Mouse (Mus musculus) activated CD4-positive, CD25-positive, alpha-beta regulatory T cell, adult 4 months (primary cell): ENCODE data around the gene Ptk7. TPM values are rescaled to one million over a fixed set of nuclear protein-coding genes. Genes with fewer than 3 reads are reported as not detected.
"Not testable (repeated sequence)": the region's sequence is repeated elsewhere in the genome, so short reads cannot be mapped to it uniquely, and the experiment has no call there.

Experiments
- ATAC-seq: one replicate; pipeline ENCODE4 v1.8.0; 2017
- polyA plus RNA-seq, 2 experiments: library from polyadenylated mRNA; unstranded; fragments of 100-300 nt; shearing (Covaris generic); gene quantifications; one replicate each; pipeline ENCODE4 v1.2.1; 2017

The Ptk7 gene
- polyA plus RNA-seq, 2 experiments from 2014 or later, result 0.22 TPM; not detected in 1

- no peak for ATAC-seq
Observed at GRCm38 (mm10) chr17:46605126-46605525, 24.2 kb downstream of the Ptk7 start.

DNA sequence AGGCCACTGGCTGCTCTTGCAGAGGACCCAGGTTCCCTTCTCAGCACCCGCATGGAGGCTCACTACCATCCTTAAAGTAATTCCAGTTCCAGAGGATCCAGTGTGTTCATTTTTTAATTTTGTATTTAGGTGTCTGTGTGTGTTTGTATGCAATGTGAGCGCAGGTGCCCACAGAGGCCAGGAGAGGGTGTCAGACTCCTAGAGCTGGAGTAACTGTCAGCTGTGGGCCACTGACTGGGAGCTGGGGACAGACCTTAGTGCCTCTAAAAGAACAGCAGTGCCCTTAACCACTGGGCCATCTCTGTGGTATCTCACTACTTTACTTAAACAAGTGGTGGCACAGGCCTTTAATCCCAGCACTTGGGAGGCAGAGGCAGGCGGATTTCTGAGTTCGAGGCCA is 26.1 kb downstream of the Ptk7 start:
- ATAC-seq, result no peak

GRCm38 (mm10) chr17:46602212-46602611 is 27.1 kb downstream of the Ptk7 start:
- ATAC-seq, result no peak

DNA sequence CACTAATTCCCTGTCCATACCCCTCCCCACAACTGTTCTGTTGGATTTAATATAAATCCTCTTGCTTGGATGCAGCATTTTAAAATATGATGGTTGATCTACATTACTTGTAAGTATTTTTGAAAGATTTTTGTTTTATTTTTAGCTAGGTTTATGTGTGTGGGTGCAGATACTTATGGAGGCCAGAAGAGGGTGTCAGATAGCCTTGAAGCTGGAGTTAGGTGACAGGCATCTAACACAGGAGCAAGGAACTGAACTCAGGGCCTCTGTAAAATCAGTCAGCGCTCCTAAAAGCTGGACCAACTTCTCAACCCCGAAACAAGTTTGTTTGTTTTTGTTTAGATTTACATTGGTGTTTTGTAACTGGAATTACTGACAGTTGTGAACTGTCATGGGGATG is 28.7 kb downstream of the Ptk7 start:
- ATAC-seq, result no peak

DNA sequence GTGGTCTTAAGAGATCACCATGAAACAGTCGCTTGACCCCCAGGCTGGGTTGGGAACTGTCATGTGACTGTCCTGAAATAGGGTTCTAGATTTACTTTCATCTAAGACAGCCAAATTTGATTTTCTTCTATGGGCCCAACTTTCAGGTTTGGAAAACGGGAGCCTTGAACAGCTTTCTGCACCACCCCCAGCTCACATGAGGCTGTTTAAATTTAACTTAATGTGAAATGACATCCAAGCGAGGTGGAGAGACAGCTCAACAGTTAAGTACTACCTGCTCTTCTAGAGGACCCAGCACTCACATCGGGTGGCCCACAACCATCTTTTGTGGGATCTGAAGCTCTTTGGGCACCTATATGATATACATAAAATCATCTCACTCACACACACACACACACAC is 30.3 kb downstream of the Ptk7 start:
- ATAC-seq, result no peak

DNA sequence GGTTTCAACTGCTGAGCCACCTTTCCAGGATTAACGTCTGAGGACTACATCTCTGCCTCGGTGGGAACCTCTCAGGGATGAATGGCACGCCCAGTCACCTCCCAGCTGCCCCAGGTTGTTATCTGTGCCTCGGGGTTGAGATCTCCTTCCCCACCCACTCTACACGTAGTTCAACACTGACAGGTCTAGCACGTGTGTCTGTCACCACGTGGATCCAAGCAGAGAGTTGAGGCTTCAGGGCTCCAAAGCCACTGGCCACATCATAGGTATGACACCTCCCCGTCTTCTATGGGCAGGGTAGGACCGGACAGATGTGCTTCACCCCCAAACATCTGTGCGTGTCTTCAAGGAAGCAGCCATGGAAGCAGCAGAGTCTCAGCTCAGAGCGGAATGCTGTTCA is 31.3 kb downstream of the Ptk7 start:
- no peak for ATAC-seq

GRCm38 (mm10) chr17:46595336-46595735 is 34.0 kb downstream of the Ptk7 start:
- no peak for ATAC-seq

- no peak for ATAC-seq
Observed at GRCm38 (mm10) chr17:46594606-46595005, 34.7 kb downstream of the Ptk7 start.

DNA sequence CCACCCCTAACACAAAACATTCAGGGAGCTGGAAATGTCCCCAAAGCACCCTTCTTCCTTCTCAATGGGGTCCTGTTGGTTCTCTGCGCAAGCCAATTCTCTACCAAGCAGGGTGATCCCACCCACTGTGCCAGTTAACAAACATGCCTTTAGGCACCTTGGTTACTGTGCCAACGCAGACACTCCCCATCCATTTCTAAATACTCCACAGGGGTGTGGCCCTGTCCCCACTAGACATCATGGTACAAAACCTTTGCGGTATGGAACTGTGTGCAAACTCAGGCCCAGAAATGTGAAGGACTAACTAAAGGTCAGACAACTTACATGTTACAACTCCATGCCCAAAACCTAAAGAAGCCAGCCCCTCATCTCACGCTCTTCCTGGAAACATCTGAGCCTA is 36.2 kb downstream of the Ptk7 start:
- no peak for ATAC-seq

- no peak for ATAC-seq
Observed at GRCm38 (mm10) chr17:46591406-46591805, 37.9 kb downstream of the Ptk7 start.

- no peak for ATAC-seq
Observed at GRCm38 (mm10) chr17:46590439-46590838, 38.9 kb downstream of the Ptk7 start.

DNA sequence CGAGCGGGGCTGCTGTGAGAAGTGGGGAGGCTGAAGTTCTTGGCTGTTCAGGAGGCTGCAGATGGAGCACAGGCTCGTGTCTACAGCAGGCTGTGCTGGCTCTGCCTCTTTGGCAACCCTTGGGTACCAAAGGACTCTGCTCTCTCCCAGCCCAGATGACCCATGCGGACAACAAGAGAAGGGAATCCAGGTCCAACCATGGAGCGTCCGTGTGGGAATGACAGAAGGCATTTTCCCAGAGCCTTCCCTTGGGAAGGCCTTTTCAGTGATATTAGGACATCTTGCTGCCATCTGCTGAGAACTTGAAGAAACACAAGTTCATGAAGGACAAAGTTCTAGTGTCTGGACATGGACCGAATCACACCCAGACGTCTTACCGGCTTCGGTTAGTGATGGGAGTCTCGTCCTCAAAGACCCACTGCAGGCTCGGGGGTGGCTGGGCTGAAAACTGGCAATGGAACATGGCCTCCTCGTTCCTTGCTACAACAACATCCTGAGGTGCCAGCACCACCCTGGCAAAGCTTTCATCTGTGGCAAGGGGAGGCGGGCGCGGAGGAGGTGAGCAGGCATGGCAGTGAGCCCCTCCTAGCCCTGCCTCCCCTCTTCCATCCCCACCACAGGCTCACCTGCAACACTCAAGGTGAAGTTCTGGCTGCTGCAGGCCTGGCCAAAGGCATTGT is 39.5 kb downstream of the Ptk7 start:
- ATAC-seq, result no peak

- no peak for ATAC-seq
Observed at GRCm38 (mm10) chr17:46588913-46589312, 40.4 kb downstream of the Ptk7 start.

- no peak for ATAC-seq
Observed at GRCm38 (mm10) chr17:46588173-46588572, 41.1 kb downstream of the Ptk7 start.

- ATAC-seq, result no peak
Observed at GRCm38 (mm10) chr17:46586327-46586726, 43.0 kb downstream of the Ptk7 start.

- ATAC-seq, result no peak
Observed at GRCm38 (mm10) chr17:46578650-46579049, 50.7 kb downstream of the Ptk7 start.

GRCm38 (mm10) chr17:46576070-46576469 is 53.2 kb downstream of the Ptk7 start:
- no peak for ATAC-seq

GRCm38 (mm10) chr17:46574535-46574934 is 54.8 kb downstream of the Ptk7 start:
- ATAC-seq, result no peak

DNA sequence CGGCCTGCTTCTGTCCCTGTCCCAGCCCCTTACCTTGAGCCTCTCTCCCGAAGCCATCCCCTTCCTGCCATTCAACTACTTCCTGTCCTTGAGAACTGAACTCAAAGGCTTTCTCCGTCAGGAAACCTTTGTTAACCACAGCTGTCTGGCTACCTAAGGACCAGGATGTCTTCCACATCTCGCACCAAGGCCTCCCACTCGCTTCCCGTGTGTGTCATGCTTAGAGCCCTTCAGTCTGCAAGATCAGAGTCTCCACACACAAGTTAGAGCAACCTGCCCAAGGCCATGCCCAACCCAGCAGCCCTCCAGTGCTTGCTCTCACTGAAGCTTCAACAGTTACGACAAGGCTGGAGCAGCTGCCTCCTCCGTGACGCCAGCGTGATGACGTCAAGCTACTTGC is 58.3 kb downstream of the Ptk7 start:
- ATAC-seq, result no peak

- ATAC-seq, result no peak
Observed at GRCm38 (mm10) chr17:46559146-46559545, 70.2 kb downstream of the Ptk7 start.

DNA sequence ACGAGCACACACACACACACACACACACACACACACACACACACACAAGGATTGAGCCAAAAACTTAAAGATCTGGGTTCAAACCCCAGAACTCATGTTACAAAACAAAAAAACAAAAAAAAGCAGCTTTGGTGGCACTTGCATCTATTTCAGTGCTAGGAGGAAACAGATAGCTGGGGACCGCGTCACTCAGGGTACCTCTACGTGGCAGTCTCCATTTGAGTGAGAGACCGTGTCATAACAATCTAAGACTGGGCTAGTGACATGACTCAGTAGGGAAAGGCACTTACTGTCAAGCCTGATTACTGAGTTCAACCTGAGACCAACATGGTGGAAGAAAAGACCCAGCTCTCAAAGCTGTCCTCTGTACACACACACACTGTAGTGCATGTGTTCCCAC is 71.2 kb downstream of the Ptk7 start:
- no peak for ATAC-seq

- ATAC-seq, result not testable (repeated sequence)
Observed at GRCm38 (mm10) chr17:46557321-46557720, 72.0 kb downstream of the Ptk7 start.

- ATAC-seq, result peak; percentile 12
Observed at GRCm38 (mm10) chr17:46556584-46556945, 72.7 kb downstream of the Ptk7 start.

DNA sequence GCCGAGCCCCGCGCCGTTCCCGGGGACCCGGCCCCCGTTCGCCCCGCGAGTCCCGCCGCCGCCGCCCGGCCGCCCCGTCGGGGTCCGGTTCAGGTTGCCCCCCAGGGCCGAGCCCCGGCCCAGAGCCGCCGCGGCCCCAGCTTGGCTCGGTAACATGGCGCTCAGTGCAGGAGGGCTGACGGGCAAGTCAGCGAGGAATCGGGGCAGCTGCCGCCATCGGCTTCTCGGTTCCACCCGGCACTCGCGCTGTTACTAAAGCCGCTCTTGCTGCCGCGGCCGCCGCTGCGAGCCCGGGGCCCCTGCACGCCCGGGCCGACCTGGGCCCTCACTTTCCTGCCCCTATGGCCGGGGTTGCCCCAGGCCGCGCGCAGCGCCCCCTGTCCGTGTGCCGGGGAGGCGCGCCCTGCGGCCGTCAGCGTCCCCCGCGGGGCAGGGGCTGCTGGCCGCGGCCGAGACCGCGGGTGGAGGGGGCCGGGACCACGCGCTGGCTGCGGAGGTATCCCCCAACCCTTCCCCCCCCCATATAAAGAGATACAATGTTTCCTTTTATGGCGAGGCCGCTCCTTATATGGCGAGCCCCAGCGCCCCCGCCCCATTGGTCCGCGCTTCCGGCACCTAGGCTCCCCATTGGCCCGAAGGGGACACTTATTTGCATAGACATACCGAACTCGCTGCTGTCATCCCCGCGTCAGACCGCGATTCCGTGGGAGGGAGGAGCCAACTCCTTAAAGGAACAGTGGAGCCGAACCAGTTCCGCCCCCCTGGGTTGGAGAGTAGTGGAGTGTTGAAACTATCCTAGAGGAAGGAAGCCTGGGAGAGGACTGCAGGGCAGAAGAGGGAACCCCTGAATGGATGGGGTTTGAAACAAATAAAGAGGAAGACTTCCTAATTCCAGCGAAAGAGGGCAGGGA is 73.4 kb downstream of the Ptk7 start, which contains the start of gene Srf:
TSS of gene Srf (minus strand) at position 503 of the 911 bp plus-strand sequence.
- ATAC-seq, result peak; percentile 95
